Mouse (Mus musculus): ENCODE results near the gene Slc17a2. TPM values are rescaled to one million over a fixed set of nuclear protein-coding genes. Genes with fewer than 3 reads are reported as not detected.
"Not testable (repeated sequence)": the region's sequence is repeated elsewhere in the genome, so short reads cannot be mapped to it uniquely, and the experiment has no call there.

Slc17a2 gene
- total RNA-seq, 1 experiment, result not detected

- in situ Hi-C loops (cut with MboI; ENCODE audit: low sequenced_read_pairs in 2 of 2, unreplicated experiment in 2 of 2), result loop anchor here in 1 of 2 experiments (25.0 kb wide), 1 partner anchor 1725 kb away; the partner anchor contains the start of genes Hist1h2ag, Hist1h2ah, Hist1h2bj and Hist1h2bk
- not testable (repeated sequence) for H3K4me1 ChIP-seq (ENCODE audit: control insufficient read depth in 2 of 2, insufficient read depth in 2 of 2, low read length in 2 of 2, poor library complexity in 1 of 2)
These were observed 44.6 kb upstream of the Slc17a2 start, which contains the start of gene Hist1h3a for GRCm38 (mm10) chr13:23761871-23762821. Gene Hist1h3a, minus strand, starts transcription at chr13:23762386.

GRCm38 (mm10) chr13:23763242-23763585 is 43.6 kb upstream of the Slc17a2 start:
- H3K4me1 ChIP-seq (ENCODE audit: control insufficient read depth in 2 of 2, insufficient read depth in 2 of 2, low read length in 2 of 2, poor library complexity in 1 of 2), result no peaks in the 10 kb centered on the region; a peak in 2 of 4 replicates
- H3K9ac ChIP-seq (ENCODE audit: insufficient read depth, low read depth, low read length, poor library complexity, severe bottlenecking), result peak overlapping the region; percentile 64; the same call in 1 of the 2 replicates
- in situ Hi-C loops (cut with MboI; ENCODE audit: low sequenced_read_pairs in 2 of 2, unreplicated experiment in 2 of 2), result loop anchor here in 1 of 2 experiments (25.0 kb wide), 1 partner anchor 1726 kb away; the partner anchor contains the start of genes Hist1h2ag, Hist1h2ah, Hist1h2bj and Hist1h2bk
- H3K36me3 ChIP-seq (ENCODE audit: control insufficient read depth, insufficient read depth, low read length, poor library complexity, severe bottlenecking), result no peaks in the 10 kb centered on the region
- no peaks in the 10 kb centered on the region for H3K9me3 ChIP-seq (ENCODE audit: control insufficient read depth, insufficient read depth, low read depth, low read length)
- peak overlapping the region; percentile 58 to 62 for H3K4me3 ChIP-seq (ENCODE audit: insufficient read depth in 1 of 2, low read depth in 1 of 2, low read length in 2 of 2, poor library complexity in 1 of 2, severe bottlenecking in 1 of 2)
- DNase-seq (ENCODE audit: low read depth, low spot score), result no peak
- H3K27ac ChIP-seq (ENCODE audit: insufficient read depth, low read depth, low read length, poor library complexity, severe bottlenecking), result peak overlapping the region; percentile 69; the same call in 1 of the 2 replicates
- no peak for TF ChIP-seq HCFC1 (IDR thresholded peaks at IDR 0.05; ENCODE audit: borderline replicate concordance, insufficient read depth, low read length)
- no peak for TF ChIP-seq CHD2 (IDR thresholded peaks at IDR 0.05; ENCODE audit: low read depth, low read length)
- no peak for TF ChIP-seq ZC3H11A (IDR thresholded peaks at IDR 0.05; ENCODE audit: borderline replicate concordance, low read depth, low read length)
- no peak for TF ChIP-seq MAFK (IDR thresholded peaks at IDR 0.05; ENCODE audit: insufficient read depth, low read depth, low read length)
- TF ChIP-seq ZNF384 (IDR thresholded peaks at IDR 0.05; ENCODE audit: low read depth, low read length), result no peak

More at GRCm38 (mm10) chr13:23761871-23762821, 44.6 kb upstream of the Slc17a2 start, which contains the start of gene Hist1h3a:
- not testable (repeated sequence) for H3K9me3 ChIP-seq (ENCODE audit: control insufficient read depth, insufficient read depth, low read depth, low read length); H3K36me3 ChIP-seq (ENCODE audit: control insufficient read depth, insufficient read depth, low read length, poor library complexity, severe bottlenecking); DNase-seq (ENCODE audit: low read depth, low spot score)
- Histone ChIP-seq H3K9ac (ENCODE audit: insufficient read depth, low read depth, low read length, poor library complexity, severe bottlenecking) (peak within 1 kb of the TSS; percentile 98), H3K27ac (ENCODE audit: insufficient read depth, low read depth, low read length, poor library complexity, severe bottlenecking) (peak within 1 kb of the TSS; percentile 99), H3K4me3 (ENCODE audit: insufficient read depth in 1 of 2, low read depth in 1 of 2, low read length in 2 of 2, poor library complexity in 1 of 2, severe bottlenecking in 1 of 2) (peak within 1 kb of the TSS; percentile 62 to 72)
- peak; percentile 22; the same call in 1 of the 2 replicates for TF ChIP-seq HCFC1 (IDR thresholded peaks at IDR 0.05; ENCODE audit: borderline replicate concordance, insufficient read depth, low read length)
- peak; percentile 88 for TF ChIP-seq CHD2 (IDR thresholded peaks at IDR 0.05; ENCODE audit: low read depth, low read length)

GRCm38 (mm10) chr13:23763586-23764323 is 43.0 kb upstream of the Slc17a2 start, which contains the start of gene Hist1h1a:
Gene Hist1h1a, plus strand, starts transcription at chr13:23763666.
- no peaks in the 10 kb centered on the region; a peak in 2 of 4 replicates for H3K4me1 ChIP-seq (ENCODE audit: control insufficient read depth in 2 of 2, insufficient read depth in 2 of 2, low read length in 2 of 2, poor library complexity in 1 of 2)
- TF ChIP-seq CHD2 (IDR thresholded peaks at IDR 0.05; ENCODE audit: low read depth, low read length) (no peak; the same call in 1 of the 2 replicates), MAFK (IDR thresholded peaks at IDR 0.05; ENCODE audit: insufficient read depth, low read depth, low read length) (no peak), HCFC1 (IDR thresholded peaks at IDR 0.05; ENCODE audit: borderline replicate concordance, insufficient read depth, low read length) (peak; percentile 68; the same call in 1 of the 2 replicates), ZC3H11A (IDR thresholded peaks at IDR 0.05; ENCODE audit: borderline replicate concordance, low read depth, low read length) (no peak), ZNF384 (IDR thresholded peaks at IDR 0.05; ENCODE audit: low read depth, low read length) (no peak)
- in situ Hi-C loops (cut with MboI; ENCODE audit: low sequenced_read_pairs in 2 of 2, unreplicated experiment in 2 of 2), result loop anchor here in 1 of 2 experiments (25.0 kb wide), 1 partner anchor 1726 kb away; the partner anchor contains the start of genes Hist1h2ag, Hist1h2ah, Hist1h2bj and Hist1h2bk

More at GRCm38 (mm10) chr13:23763586-23764323, 43.0 kb upstream of the Slc17a2 start, which contains the start of gene Hist1h1a:
- Histone ChIP-seq H3K27ac (ENCODE audit: insufficient read depth, low read depth, low read length, poor library complexity, severe bottlenecking) (peak within 1 kb of the TSS; percentile 69), H3K4me3 (ENCODE audit: insufficient read depth in 1 of 2, low read depth in 1 of 2, low read length in 2 of 2, poor library complexity in 1 of 2, severe bottlenecking in 1 of 2) (peak within 1 kb of the TSS; percentile 62), H3K9ac (ENCODE audit: insufficient read depth, low read depth, low read length, poor library complexity, severe bottlenecking) (peak within 1 kb of the TSS; percentile 87), H3K36me3 (ENCODE audit: control insufficient read depth, insufficient read depth, low read length, poor library complexity, severe bottlenecking) (no peaks in the 10 kb centered on the region), H3K9me3 (ENCODE audit: control insufficient read depth, insufficient read depth, low read depth, low read length) (no peaks in the 10 kb centered on the region)
- DNase-seq (ENCODE audit: low read depth, low spot score), result no peak

Data from ES-E14 (cell line).